Mouse (Mus musculus): ENCODE measurements at regions not wholly inside any gene's neighbourhood (a gene's known extent, or its start where the extent isn't known, plus 50 kb on each side); places are given as distances from the start of the nearest gene placed in this dataset. TPM values are rescaled to one million over a fixed set of nuclear protein-coding genes. Genes with fewer than 3 reads are reported as not detected.

- Histone ChIP-seq H3K9ac (ENCODE audit: low read length) (no peak overlapping the region), H3K36me3 (ENCODE audit: control insufficient read depth, insufficient read depth, low read length) (no peaks in the 10 kb centered on the region), H3K4me2 (ENCODE audit: low read length) (peak overlapping the region; percentile 6; the same call in 1 of the 2 replicates), H3K27me3 (replicated peaks; ENCODE audit: control insufficient read depth, insufficient read depth, low read length) (no peaks in the 10 kb centered on the region), H3K9me3 (replicated peaks; ENCODE audit: control insufficient read depth, low read length) (no peaks in the 10 kb centered on the region), H3K4me3 (ENCODE audit: low read depth, low read length) (no peak overlapping the region), H3K27ac (ENCODE audit: low read depth, low read length) (no peak overlapping the region), H3K4me1 (ENCODE audit: control insufficient read depth, insufficient read depth, low read length) (no peaks in the 10 kb centered on the region; the same call in 1 of the 2 replicates)
- ATAC-seq (peak; percentile 46; the same call in 1 of the 2 replicates), DNase-seq (ENCODE audit: low spot score) (peak; percentile 39)
- WGBS = 21% methylated on average over 10 of the region's 10 CpGs
These were observed 143.3 kb upstream of the BB014433 start for GRCm38 (mm10) chr8:15189079-15189612.

Small RNA genes in the stretch of these regions (microRNA-seq; reads per million reads assigned to microRNA genes)
- not detected for gene Gm25255
- gene Gm25871 = not detected

Measured in forebrain, embryonic 14.5 days (tissue).